Mouse (Mus musculus): Measurements from ENCODE around the gene Agap2.

Gene Agap2

DNA sequence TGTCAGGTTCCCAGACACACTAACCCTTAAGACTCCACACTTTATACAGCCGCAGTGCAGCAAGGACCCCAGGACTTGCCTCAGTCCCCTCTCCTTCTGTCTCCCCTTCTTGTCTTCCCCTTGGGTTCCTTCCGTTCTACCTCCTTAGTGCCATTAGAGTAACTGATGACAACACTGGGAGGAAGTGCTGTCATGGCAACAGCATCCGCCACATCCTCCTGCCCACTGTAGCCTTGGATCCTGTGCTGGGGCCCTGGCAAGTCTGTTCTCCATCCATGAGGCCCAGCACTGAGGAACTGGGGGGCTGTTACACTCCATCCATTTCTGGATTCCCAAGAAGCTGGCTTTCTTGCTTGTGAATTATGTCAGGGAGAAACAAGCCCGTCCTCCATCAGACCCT, 998 bp downstream of the Agap2 start:
- DNase-seq (ENCODE audit: low spot score): no peak

- no peak for DNase-seq (ENCODE audit: low spot score)
Measured at GRCm38 (mm10) chr10:127077515-127077914, 2.4 kb downstream of the Agap2 start.

DNA sequence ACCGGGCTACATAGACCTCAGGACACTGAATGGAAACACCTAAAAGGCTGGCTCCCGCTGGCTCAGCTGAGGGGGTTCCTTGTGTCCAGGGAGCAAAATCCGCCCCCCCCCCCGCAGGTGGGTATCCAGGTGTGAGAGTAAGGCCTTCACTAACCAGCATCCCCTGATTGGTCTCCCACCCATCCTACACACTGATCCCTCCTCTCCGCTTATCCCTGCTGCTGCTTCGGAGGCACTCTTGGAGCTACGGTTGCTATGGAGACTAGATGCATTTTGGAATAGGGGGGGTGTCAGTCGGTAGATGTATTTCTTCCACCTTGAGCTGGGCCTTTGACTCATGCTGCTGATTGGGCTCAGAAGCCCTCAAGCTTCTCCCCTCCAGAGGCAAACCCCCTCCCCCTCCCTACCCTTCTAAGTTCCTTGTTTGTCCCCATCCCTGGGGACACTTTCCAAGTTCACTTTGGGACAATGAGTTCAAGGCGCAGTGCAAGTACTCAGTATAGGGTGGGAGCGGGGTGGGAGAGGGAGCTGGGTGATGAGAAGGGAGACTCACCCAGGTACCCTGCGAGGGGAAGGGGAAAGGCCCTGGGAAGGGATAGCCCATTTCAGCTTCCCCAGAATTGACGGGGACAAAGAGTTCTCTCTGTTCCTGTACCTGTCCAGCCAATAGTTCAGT, 3.1 kb downstream of the Agap2 start:
- DNase-seq (ENCODE audit: low spot score): no peak

DNA sequence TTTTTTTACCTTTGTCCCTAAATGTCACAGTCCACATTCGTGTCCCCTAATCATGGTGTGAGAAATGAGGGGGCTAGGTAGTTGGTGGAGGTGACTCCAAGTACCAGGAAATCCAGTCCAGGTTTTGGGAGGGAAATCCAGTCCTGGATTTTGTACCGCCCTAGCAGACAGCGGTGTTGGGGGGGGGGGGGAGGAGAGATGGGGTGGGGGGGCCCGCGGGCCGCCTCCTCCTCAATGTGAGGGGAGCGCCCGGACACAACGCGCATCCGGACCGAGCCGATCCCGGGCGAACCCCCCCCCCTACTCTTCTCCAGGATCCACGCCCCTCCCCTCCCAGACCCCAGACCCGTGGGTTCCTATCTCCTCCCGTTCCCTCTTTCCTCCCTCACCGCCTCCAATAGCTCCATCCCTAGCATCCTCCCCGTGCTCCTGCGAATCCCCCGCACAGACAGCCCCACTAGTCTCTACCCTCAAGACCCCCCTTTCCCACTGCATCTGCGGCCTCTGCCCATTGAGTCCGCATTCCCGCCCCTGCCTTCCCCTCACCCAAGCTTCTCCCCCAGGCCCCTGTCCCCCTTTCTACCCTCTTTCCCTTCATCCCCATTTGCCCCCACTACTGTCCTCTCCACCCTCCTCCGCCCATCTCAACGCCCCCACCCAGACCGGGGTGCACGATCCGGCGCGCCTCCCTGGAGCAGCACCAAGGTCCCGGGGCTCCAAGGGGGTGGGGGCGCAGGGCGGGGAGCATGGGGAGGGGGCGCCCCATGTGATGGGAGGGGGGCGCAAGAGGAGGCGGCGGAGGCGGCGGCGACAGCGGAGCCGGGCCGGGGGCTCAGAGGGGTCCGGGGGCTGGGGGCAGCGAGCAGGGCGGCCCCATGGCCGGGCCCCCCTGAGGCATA, 3.8 kb downstream of the Agap2 start:
- peak; percentile 21 for DNase-seq (ENCODE audit: low spot score)

GRCm38 (mm10) chr10:127079665-127080391, 4.7 kb downstream of the Agap2 start:
- DNase-seq (ENCODE audit: low spot score): no peak

- DNase-seq (ENCODE audit: low spot score): no peak
Measured at GRCm38 (mm10) chr10:127080901-127081780, 6.1 kb downstream of the Agap2 start.

- DNase-seq (ENCODE audit: low spot score): no peak
Measured at GRCm38 (mm10) chr10:127081996-127082620, 7.0 kb downstream of the Agap2 start.

DNA sequence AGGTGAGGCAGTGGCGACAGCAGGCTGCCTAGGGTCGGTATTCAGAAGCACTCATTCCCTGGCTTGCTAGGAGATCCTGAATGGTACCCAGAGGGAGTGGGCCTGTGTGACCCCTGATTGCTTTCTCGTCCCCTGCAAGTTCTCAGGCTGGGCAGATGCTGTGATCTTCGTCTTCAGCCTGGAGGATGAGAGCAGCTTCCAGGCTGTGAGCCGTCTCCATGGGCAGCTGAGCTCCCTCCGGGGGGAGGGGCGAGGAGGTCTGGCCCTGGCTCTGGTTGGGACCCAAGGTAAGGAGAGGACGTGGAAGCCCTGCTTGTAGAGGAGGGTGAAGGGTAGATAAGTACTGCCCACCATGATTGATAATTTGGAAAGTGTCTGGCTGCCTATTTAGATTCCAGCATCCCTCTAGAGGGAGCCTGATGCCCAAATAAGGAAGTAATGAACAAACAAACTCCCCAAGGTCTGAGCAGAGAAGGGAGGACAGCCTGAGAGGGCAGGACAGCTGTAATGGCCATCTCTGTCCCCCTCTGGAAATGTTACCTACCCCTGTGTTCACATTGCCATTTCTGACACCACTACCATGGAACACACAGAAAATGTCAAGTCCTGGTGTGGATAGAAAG, 8.3 kb downstream of the Agap2 start:
- no peak for DNase-seq (ENCODE audit: low spot score)

GRCm38 (mm10) chr10:127083915-127084306, 8.8 kb downstream of the Agap2 start:
- DNase-seq (ENCODE audit: low spot score): no peak

DNA sequence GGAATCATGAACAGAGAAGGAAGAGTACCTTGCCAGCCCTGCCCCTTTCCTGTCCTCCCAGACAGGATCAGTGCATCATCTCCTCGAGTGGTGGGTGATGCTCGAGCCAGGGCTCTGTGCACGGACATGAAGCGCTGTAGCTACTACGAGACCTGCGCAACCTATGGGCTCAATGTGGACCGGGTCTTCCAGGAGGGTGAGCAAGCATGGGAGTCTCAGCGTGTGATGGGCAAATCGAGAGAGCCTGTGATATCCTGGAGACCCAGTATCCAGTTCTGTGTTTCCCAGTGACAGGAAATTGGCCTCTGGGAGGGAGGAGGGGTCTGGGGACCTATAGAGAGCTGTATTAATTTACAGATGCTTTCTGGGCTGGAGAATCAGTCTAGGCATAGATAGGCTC, 10.0 kb downstream of the Agap2 start:
- no peak for DNase-seq (ENCODE audit: low spot score)

- DNase-seq (ENCODE audit: low spot score): no peak
Measured at GRCm38 (mm10) chr10:127085633-127086032, 10.5 kb downstream of the Agap2 start.

DNA sequence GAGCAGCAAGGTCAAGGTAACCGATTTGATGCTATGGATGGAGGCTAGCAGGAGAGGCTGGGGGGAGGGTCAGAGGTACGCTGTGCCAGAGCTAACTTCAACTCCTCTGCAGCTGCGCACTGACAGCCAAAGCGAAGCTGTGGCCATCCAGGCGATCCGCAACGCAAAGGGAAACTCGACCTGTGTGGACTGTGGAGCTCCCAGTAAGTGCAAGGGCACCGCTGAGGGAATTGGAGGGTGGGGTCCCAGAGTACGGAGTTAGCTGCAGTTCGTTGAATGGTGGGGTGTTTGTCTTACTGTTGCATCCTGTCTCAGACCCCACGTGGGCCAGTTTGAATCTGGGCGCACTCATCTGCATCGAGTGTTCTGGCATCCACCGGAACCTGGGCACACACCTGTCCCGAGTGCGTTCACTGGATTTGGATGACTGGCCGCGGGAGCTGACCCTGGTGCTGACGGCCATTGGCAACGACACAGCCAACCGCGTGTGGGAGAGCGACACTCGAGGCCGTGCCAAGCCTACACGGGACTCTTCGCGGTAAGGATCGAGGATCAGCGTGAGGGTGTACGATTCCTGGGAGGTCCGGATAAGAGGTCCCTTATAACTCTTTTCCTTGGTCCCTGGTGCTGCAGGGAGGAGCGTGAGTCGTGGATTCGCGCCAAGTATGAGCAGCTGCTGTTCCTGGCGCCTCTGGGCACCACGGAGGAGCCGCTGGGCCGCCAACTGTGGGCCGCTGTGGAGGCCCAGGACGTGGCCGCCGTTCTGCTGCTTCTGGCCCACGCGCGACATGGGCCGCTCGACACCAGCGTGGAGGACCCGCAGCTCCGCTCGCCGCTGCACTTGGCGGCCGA, 15.7 kb downstream of the Agap2 start:
- DNase-seq (ENCODE audit: low spot score): no peak

- DNase-seq (ENCODE audit: low spot score): no peak
Measured at GRCm38 (mm10) chr10:127091507-127092396, 16.7 kb downstream of the Agap2 start.

DNA sequence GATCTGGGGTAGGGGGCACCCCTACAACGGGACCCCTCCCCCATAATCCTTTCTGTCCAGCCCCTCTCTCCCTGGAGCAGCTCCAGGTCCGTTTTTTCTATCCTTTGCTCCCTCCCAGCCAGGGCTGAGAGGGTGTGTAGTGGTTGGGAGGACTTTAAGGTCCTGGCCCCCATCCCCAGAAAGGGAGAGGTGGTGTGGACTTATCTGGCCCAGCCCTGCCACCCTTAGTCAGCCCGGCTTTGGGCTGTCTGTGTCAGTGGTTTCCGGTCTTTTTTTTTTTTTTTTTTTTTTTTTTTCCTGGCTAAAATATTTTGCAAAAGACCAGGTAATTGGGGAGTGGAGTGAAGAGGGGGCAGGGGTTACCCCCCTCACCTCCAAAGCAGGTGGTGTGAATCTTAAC, 17.7 kb downstream of the Agap2 start:
- DNase-seq (ENCODE audit: low spot score): no peak

DNA sequence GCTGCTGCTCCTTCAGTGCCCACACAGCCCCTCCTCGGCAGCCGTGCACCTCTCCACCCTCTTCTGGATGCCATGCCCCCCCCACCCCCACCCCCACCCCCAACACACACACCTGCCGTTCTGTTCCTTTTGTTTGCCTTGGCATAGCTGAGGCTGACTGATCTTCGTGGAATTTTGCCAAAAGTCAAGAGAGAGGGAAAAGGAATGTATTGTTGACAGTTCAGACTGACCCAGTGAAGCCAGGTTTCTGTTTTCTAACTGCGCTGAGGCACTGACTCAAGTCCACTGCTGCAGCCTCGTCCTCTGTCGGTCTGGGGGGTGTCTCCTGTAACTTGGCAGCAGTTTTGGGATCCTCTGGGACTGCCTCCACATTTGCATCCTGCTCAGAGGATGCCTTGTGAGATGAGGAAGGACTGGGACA, 19.3 kb downstream of the Agap2 start:
- DNase-seq (ENCODE audit: low spot score): no peak

DNA sequence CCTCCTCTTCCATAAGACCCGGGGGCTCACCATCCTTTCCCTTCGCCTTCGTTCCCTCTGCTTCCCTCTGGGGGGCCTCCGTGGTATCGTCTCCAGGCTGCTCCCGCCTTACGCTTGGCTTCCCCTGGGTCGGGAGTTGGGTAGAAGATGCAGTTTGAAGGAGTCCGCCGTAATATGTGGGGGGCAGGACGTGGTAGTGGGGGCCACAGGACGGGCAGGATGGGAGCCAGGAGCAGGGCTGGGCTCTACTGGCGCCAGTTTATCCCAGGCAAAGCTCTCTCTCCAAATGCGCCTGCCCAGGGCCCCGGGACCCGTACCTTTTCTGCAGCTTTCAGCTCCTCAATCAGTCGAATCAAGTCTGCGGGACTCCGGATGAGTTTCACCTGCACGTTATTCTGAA, 23.4 kb downstream of the Agap2 start:
- no peak for DNase-seq (ENCODE audit: low spot score)

DNA sequence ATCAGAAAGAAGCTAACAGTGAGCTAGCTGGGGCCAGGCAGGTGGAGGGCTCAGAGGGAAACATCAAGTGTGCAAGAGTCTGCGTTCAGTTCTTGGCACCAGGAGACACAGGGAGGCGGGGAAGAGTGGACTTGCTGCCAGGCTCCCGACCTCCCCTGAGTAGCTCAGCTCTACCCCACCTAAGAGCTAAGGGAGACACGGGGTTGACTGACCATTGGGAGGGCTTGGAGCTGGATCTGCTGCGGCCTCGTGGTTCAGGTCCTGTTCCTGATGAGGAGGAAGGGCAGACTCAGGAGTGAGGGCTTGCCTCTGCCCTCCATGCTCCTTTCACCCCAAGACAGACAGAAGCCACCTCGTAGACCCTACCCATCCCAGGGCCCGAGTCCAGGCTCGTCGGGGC, 24.1 kb downstream of the Agap2 start:
- DNase-seq (ENCODE audit: low spot score): no peak

GRCm38 (mm10) chr10:127099868-127100267, 24.8 kb downstream of the Agap2 start:
- DNase-seq (ENCODE audit: low spot score): no peak

DNA sequence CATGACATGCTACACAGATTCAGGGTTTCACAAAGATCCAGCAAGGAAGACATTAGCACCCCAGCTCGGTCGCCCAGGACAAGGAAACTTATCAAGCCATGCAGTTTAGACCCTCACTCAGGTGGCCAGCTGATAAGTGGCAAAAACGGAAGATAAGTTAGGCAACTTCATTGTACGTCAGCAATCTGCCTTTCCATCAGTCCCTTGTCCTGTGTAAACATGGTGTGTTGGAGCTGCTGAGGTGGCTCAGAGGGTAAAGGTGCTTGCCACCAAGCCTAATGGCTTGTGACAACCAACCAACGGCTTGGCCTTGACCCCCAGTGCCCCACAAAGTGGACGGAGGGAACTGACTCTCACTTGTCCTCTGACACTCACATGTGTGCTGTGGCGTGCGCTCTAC, 25.3 kb downstream of the Agap2 start:
- no peak for DNase-seq (ENCODE audit: low spot score)

All from ovary, postnatal 10 days (tissue).